Mouse (Mus musculus) bone marrow, adult 2 months (tissue): ENCODE data around the gene Cyp39a1.

Experiments
- CTCF ChIP-seq: fragments of 200-500 bp; IDR thresholded peaks from 2 replicates; pipeline ENCODE4 v1.5.1; 2011; ENCODE audit warnings: low read length, control low read depth; ENCODE audit not compliant: control insufficient read depth, insufficient read depth
- POLR2A ChIP-seq: fragments of 200-500 bp; IDR thresholded peaks from 2 replicates; pipeline ENCODE4 v1.6.1; 2011; ENCODE audit warnings: low read depth, mild to moderate bottlenecking, control low read depth, low read length, borderline replicate concordance; ENCODE audit not compliant: control insufficient read depth

DNA sequence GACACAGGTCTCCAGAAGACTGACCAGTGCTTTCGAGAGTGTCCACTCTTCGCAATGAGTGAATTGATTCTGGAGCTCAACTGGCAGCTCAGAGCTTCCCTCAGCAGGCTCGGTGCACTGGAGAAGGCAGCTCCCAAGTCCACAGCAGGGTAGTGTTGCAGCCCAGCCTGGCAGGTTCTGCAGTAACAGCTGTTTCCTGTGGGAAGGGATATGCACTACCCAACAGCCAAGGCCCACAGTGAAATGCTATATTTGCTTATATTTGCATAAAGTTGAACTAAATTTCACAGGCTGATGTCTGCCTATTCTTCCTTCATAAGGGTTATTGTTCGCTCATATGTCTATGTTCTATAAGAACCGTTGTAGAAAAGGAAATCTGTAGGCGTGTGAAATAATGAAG is 83.9 kb downstream of the Cyp39a1 start:
- TF ChIP-seq CTCF: no peak
- no peak for TF ChIP-seq POLR2A
